Mouse (Mus musculus): Measurements from ENCODE around the gene Mmachc. TPM values are rescaled to one million over a fixed set of nuclear protein-coding genes. Genes with fewer than 3 reads are reported as not detected.

Mmachc gene
- polyA plus RNA-seq, 1 experiment from 2014 or later = 33.9 TPM

DNA sequence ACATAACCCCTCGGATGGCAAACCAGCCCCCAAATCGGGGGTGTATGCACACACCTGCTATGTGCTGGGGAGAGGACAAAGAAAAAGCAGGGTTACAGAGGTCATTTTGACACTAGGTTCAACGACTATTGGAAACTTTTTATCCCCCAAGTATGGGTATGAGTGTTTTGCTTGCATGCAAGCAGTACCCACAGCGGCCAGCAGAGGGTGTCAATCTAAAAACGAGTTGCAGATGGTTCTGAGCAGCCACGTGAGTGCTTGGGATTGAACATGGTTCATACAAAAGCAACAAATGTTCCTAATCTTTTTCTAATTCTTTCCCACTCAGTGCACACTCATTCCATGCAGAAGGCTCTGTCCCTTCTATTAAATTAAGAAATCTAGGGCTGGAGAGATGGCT, 4.4 kb downstream of the Mmachc start:
- no peak for ATAC-seq (replicated peaks; ENCODE audit: low FRiP score)
- no peak overlapping the region for H3K4me3 ChIP-seq (ENCODE audit: low read depth, low read length)
- H3K36me3 ChIP-seq (ENCODE audit: control insufficient read depth, insufficient read depth, low read length) = peaks cover 4% of the 10 kb centered on the region

DNA sequence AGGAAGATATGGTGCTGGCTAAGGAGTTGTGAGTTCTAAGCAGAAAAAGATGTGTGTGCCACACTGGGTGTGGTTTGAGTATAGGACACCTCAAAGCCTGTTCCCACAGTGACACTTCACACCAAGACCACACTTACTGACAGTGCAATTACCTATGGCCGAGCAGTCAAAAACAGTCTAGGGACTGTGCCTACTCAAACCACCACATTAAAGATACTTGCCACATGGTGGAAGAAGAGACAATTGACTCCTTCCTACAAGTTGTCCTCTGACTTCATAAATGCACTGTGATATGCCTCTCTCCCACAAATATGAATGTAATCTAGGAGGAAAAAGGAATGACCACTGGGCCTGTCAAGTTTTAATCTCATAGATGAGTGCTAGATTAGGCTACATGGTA, 7.2 kb downstream of the Mmachc start:
- Histone ChIP-seq H3K4me3 (ENCODE audit: low read depth, low read length) (no peak overlapping the region), H3K4me1 (replicated peaks; ENCODE audit: control insufficient read depth, insufficient read depth, low read length) (no peaks in the 10 kb centered on the region), H3K9ac (ENCODE audit: low read length) (no peak overlapping the region), H3K27me3 (ENCODE audit: control insufficient read depth, insufficient read depth, low read length) (no peaks in the 10 kb centered on the region), H3K9me3 (ENCODE audit: control insufficient read depth, low read length) (no peaks in the 10 kb centered on the region), H3K36me3 (ENCODE audit: control insufficient read depth, insufficient read depth, low read length) (peaks cover 7% of the 10 kb centered on the region), H3K4me2 (ENCODE audit: low read depth, low read length, severe bottlenecking) (no peak overlapping the region), H3K27ac (ENCODE audit: low read depth, low read length) (no peak overlapping the region)
- DNase-seq (ENCODE audit: low spot score) (no peak), ATAC-seq (replicated peaks; ENCODE audit: low FRiP score) (no peak)
- 96% methylated on average over 1 of the region's 1 CpGs for WGBS

More for the DNA sequence above, 4.4 kb downstream of the Mmachc start:
- no peaks in the 10 kb centered on the region for H3K27me3 ChIP-seq (ENCODE audit: control insufficient read depth, insufficient read depth, low read length)
- no peaks in the 10 kb centered on the region; the same call in 1 of the 2 replicates for H3K4me1 ChIP-seq (replicated peaks; ENCODE audit: control insufficient read depth, insufficient read depth, low read length)
- no peak overlapping the region for H3K4me2 ChIP-seq (ENCODE audit: low read depth, low read length, severe bottlenecking)
- no peak overlapping the region for H3K9ac ChIP-seq (ENCODE audit: low read length)
- peak; percentile 87 for DNase-seq (ENCODE audit: low spot score)
- H3K9me3 ChIP-seq (ENCODE audit: control insufficient read depth, low read length) = no peaks in the 10 kb centered on the region
- 40% methylated on average over 6 of the region's 6 CpGs for WGBS
- no peak overlapping the region for H3K27ac ChIP-seq (ENCODE audit: low read depth, low read length)

DNA sequence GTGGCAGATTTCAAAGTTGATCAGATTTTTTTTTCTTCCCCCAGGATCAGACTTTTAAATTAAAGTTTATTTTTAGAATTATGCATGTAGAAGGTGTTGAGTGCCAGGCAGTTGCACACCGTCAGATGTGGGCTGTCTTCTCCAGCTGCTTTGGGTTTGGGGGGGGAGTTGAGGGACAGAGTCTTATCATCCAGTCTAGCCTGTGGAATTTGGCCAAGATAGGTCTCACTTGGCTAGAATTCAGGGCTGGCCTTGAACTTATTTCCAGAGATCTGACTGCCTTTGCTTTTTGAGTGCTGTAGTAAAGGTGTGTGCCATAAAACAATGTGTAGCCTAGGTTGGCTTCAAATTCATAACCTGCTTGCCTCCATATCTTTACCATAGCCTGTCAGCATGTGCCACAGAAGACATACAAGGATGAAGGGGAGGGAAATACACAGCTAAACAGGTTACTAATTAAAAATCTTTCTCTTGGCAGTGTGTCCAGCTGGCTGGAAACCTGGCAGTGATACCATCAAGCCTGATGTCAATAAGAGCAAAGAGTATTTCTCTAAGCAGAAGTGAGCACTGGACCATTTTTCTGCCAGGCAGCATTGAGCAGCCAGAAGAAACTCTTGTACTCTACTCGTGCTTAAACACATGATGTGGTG, 9.4 kb downstream of the Mmachc start:
- Histone ChIP-seq H3K9ac (ENCODE audit: low read length) (no peak overlapping the region), H3K9me3 (ENCODE audit: control insufficient read depth, low read length) (no peaks in the 10 kb centered on the region), H3K4me3 (ENCODE audit: low read depth, low read length) (no peak overlapping the region), H3K4me1 (replicated peaks; ENCODE audit: control insufficient read depth, insufficient read depth, low read length) (no peaks in the 10 kb centered on the region), H3K27ac (ENCODE audit: low read depth, low read length) (no peak overlapping the region), H3K4me2 (ENCODE audit: low read depth, low read length, severe bottlenecking) (no peak overlapping the region), H3K27me3 (ENCODE audit: control insufficient read depth, insufficient read depth, low read length) (no peaks in the 10 kb centered on the region), H3K36me3 (ENCODE audit: control insufficient read depth, insufficient read depth, low read length) (peaks cover 12% of the 10 kb centered on the region)
- no peak for ATAC-seq (replicated peaks; ENCODE audit: low FRiP score)
- WGBS = 92% methylated on average over 2 of the region's 2 CpGs
- DNase-seq (ENCODE audit: low spot score) = no peak

DNA sequence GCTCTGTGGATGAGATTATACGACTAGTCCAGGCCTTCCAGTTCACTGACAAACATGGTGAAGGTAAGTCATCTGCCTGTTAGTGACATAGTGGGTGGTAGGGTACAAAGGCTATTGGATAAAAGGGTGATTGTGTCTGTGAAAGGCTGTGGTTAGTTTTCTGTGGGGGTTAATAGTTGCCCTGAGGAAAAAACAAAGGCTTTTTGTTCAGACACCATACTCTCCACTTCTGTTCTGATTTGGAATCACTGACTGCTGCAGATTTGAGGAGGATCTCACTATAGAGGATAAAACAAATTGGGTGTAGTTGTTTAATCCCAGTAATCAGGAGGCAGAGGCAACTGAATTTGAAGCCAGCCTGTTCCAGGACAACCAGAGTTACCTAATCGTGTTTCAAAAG, 14.4 kb downstream of the Mmachc start:
- no peak overlapping the region for H3K9ac ChIP-seq (ENCODE audit: low read length)
- no peaks in the 10 kb centered on the region for H3K9me3 ChIP-seq (ENCODE audit: control insufficient read depth, low read length)
- DNase-seq (ENCODE audit: low spot score) (no peak), ATAC-seq (replicated peaks; ENCODE audit: low FRiP score) (no peak)
- no peaks in the 10 kb centered on the region for H3K27me3 ChIP-seq (ENCODE audit: control insufficient read depth, insufficient read depth, low read length)
- H3K36me3 ChIP-seq (ENCODE audit: control insufficient read depth, insufficient read depth, low read length) = peaks cover 10% of the 10 kb centered on the region; the same call in 1 of the 2 replicates
- H3K4me2 ChIP-seq (ENCODE audit: low read depth, low read length, severe bottlenecking) = no peak overlapping the region
- no peak overlapping the region for H3K27ac ChIP-seq (ENCODE audit: low read depth, low read length)
- WGBS = 78% methylated on average over 2 of the region's 2 CpGs
- H3K4me3 ChIP-seq (ENCODE audit: low read depth, low read length) = no peak overlapping the region
- no peaks in the 10 kb centered on the region for H3K4me1 ChIP-seq (replicated peaks; ENCODE audit: control insufficient read depth, insufficient read depth, low read length)

DNA sequence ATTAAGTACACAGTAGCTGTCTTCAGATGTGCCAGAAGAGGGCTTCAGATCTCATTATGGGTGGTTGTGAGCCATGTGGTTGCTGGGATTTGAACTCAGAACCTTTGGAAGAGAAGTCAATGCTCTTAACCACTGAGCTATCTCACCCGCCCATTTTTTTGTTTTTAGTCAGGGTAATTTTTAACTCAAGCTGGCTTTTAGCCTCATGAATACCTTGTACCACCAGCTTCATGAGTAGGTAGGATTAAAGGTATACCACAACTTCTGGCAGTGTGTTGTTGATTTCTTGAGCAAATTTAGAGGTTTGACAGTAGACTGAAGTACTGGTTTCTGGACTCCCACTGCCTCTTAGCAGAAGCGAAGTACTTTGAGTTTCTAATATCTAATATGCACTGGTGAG, 16.1 kb downstream of the Mmachc start:
- no peaks in the 10 kb centered on the region for H3K9me3 ChIP-seq (ENCODE audit: control insufficient read depth, low read length)
- ATAC-seq (replicated peaks; ENCODE audit: low FRiP score) = no peak
- WGBS = 92% methylated on average over 2 of the region's 2 CpGs
- no peak overlapping the region for H3K4me2 ChIP-seq (ENCODE audit: low read depth, low read length, severe bottlenecking)
- H3K36me3 ChIP-seq (ENCODE audit: control insufficient read depth, insufficient read depth, low read length) = peaks cover 7% of the 10 kb centered on the region; the same call in 1 of the 2 replicates
- H3K9ac ChIP-seq (ENCODE audit: low read length) = no peak overlapping the region
- no peaks in the 10 kb centered on the region for H3K27me3 ChIP-seq (ENCODE audit: control insufficient read depth, insufficient read depth, low read length)
- H3K4me3 ChIP-seq (ENCODE audit: low read depth, low read length) = no peak overlapping the region
- DNase-seq (ENCODE audit: low spot score) = no peak
- peaks cover under 1% of the 10 kb centered on the region; the same call in 1 of the 2 replicates for H3K4me1 ChIP-seq (replicated peaks; ENCODE audit: control insufficient read depth, insufficient read depth, low read length)
- no peak overlapping the region for H3K27ac ChIP-seq (ENCODE audit: low read depth, low read length)

DNA sequence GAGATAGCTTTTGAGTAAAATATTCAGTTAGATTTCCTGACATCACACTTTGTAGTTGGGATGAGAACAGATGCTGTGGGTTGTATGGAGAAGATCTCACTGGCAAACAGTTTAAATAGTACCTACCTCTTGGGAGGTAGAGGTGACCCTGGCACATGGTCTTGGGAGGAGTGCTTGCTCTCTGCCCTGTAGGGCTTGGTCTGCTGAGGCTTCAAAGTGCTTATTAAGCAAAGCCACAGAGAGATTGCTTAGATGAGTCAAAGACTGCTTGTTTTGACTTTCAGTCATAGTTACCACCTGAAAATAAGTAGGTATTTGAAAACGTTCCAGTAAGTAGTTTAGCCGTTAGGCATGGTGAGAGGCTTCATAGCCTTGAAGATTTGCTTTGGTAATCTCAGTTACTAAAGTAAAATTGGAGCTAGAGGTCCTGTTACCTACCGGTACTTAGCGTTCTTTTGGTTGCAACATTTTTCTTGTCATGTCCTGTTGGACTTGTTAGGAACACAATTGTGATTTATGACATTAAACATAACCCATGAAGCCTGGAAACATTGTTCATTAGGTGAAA, 18.8 kb downstream of the Mmachc start:
- Histone ChIP-seq H3K27ac (ENCODE audit: low read depth, low read length) (no peak overlapping the region), H3K9me3 (ENCODE audit: control insufficient read depth, low read length) (no peaks in the 10 kb centered on the region), H3K9ac (ENCODE audit: low read length) (no peak overlapping the region), H3K27me3 (ENCODE audit: control insufficient read depth, insufficient read depth, low read length) (no peaks in the 10 kb centered on the region), H3K4me3 (ENCODE audit: low read depth, low read length) (no peak overlapping the region), H3K4me2 (ENCODE audit: low read depth, low read length, severe bottlenecking) (no peak overlapping the region), H3K36me3 (ENCODE audit: control insufficient read depth, insufficient read depth, low read length) (peaks cover 2% of the 10 kb centered on the region; the same call in 1 of the 2 replicates), H3K4me1 (replicated peaks; ENCODE audit: control insufficient read depth, insufficient read depth, low read length) (peaks cover 6% of the 10 kb centered on the region)
- DNase-seq (ENCODE audit: low spot score) (no peak), ATAC-seq (replicated peaks; ENCODE audit: low FRiP score) (no peak)
- WGBS = 93% methylated on average over 4 of the region's 4 CpGs

DNA sequence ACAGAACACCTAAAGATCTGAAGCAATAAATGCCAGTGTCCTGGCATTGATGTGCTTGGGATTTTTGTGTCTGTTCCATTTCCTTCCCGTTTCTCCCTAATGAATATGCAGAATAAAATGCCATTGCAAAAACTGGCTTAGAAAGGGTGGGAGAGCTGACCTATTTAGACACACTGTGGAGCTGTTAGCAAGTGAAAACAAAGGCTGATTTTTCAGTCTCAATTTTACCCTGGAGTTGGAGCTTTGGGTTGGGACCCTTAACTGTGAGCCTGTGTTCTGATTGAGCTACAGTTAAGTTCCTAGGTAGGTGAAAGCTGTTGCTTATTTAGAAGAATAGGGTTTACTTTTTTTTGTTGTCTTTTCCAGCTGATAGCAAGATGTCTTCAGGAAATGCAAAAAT, 21.2 kb downstream of the Mmachc start:
- H3K27ac ChIP-seq (ENCODE audit: low read depth, low read length) = no peak overlapping the region
- 44% methylated on average over 1 of the region's 1 CpGs for WGBS
- H3K27me3 ChIP-seq (ENCODE audit: control insufficient read depth, insufficient read depth, low read length) = no peaks in the 10 kb centered on the region
- H3K4me1 ChIP-seq (replicated peaks; ENCODE audit: control insufficient read depth, insufficient read depth, low read length) = peaks cover 6% of the 10 kb centered on the region
- H3K9ac ChIP-seq (ENCODE audit: low read length) = peak overlapping the region; percentile 83; the same call in 1 of the 2 replicates
- ATAC-seq (replicated peaks; ENCODE audit: low FRiP score) (no peak), DNase-seq (ENCODE audit: low spot score) (no peak)
- H3K4me3 ChIP-seq (ENCODE audit: low read depth, low read length) = peak overlapping the region; percentile 67
- no peaks in the 10 kb centered on the region for H3K9me3 ChIP-seq (ENCODE audit: control insufficient read depth, low read length)
- no peaks in the 10 kb centered on the region; the same call in 1 of the 2 replicates for H3K36me3 ChIP-seq (ENCODE audit: control insufficient read depth, insufficient read depth, low read length)
- H3K4me2 ChIP-seq (ENCODE audit: low read depth, low read length, severe bottlenecking) = peak overlapping the region; percentile 65

DNA sequence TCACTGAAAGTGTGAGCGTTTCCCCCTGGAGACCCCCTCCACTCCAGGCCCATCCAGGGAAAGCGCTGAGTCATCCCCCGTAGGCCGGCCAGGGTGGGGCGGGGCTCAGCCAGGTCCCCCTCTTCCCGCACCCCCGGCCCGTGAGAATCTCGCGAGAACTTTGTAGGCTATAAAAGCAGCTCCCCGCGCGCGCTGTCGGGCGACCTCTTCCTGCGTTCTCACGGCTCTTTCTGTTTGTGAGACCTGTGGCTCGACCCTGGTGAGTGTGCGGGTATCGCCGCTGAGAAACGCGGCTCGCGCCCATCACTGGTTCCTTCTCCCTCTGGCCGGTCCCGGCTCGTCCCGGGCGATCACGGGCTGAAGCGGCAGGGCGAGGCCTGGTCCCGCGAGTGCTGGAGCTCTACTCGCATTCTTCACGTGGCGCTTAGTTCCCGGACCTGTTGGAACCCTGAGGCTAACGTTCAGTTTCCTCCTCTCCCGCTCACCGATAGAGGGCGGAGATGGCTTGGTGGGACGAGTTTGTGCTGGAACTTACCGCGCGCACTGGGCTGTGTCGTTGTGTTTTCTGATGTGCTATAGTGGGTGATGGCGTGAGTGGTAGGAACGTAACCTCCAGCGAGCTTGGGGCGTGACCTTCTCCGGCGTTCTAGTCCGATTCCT, 22.7 kb downstream of the Mmachc start, which contains the start of gene Prdx1:
Prdx1 (plus strand) TSS at position 143 of the 660 bp plus-strand sequence.
- ATAC-seq (replicated peaks; ENCODE audit: low FRiP score) (peak; percentile 98), DNase-seq (ENCODE audit: low spot score) (peak; percentile 99)
- Histone ChIP-seq H3K4me2 (ENCODE audit: low read depth, low read length, severe bottlenecking) (peak within 1 kb of the TSS; percentile 65), H3K27ac (ENCODE audit: low read depth, low read length) (peak within 1 kb of the TSS; percentile 92), H3K4me3 (ENCODE audit: low read depth, low read length) (peak within 1 kb of the TSS; percentile 67), H3K4me1 (replicated peaks; ENCODE audit: control insufficient read depth, insufficient read depth, low read length) (peaks cover 6% of the 10 kb centered on the region), H3K9ac (ENCODE audit: low read length) (peak within 1 kb of the TSS; percentile 83), H3K27me3 (ENCODE audit: control insufficient read depth, insufficient read depth, low read length) (no peaks in the 10 kb centered on the region), H3K36me3 (ENCODE audit: control insufficient read depth, insufficient read depth, low read length) (no peaks in the 10 kb centered on the region; the same call in 1 of the 2 replicates), H3K9me3 (ENCODE audit: control insufficient read depth, low read length) (no peaks in the 10 kb centered on the region)
- WGBS = under 1% methylated on average over 56 of the region's 56 CpGs
